ENCODE assay signal across 24 mouse cellular contexts in the genomic region with DNA sequence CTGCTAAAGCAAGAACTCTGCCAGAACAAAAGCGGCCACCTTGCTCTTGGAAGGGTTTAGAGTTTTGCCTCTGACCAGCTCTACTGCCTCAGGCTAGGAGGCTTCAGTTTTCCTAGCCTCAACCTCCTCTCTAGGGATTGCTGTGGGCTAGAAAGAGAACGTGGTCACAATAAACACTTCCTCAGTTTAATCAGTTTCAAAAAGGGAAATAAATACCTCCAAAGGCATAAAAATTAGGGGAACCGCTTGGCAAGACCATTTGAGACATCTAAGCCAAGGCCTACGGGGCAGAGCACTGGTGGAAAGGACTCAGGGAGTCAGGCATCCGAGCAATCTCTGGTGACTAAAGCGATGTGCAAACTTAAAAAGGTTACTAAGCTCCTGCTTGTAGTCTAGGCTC. TPM values are rescaled to one million over a fixed set of nuclear protein-coding genes. Genes with fewer than 3 reads are reported as not detected.
DNase-seq lines count a peak whose midpoint lies in the region; ATAC-seq and TF ChIP-seq lines count a peak whose summit lies in the region.
"Had no signal": no experiment of that assay in that cellular context is flagged by ENCODE, and none has a peak within 500 bp of the region (broad histone marks: within the 10 kb centered on the region; RNA-seq: fewer than 3 reads in every experiment).

No protein-coding gene starts in this region.

- 0 out of 2 replicates have a peak overlapping the region, but pooled peaks have one; percentile 53 for H3K27ac ChIP-seq in heart, embryonic 12.5 days (ENCODE audit: poor library complexity, severe bottlenecking)
- H3K27ac ChIP-seq in liver, embryonic 11.5 days (ENCODE audit: low read depth, low read length), result peak overlapping the region; percentile 54
- H3K27ac ChIP-seq in bone marrow macrophage, adult 2 months (ENCODE audit: insufficient read depth, low read depth, low read length), result peak overlapping the region; percentile 40
- no peak overlapping the region for H3K27ac ChIP-seq in kidney, embryonic 14.5 days (ENCODE audit: low read depth, low read length)
- H3K27ac ChIP-seq: hindbrain, embryonic 15.5 days; midbrain, embryonic 15.5 days had no signal

- no peak for TF ChIP-seq POLR2A in bone marrow macrophage, adult 2 months (IDR thresholded peaks at IDR 0.05; ENCODE audit: borderline replicate concordance, low read depth, low read length)

- DNase-seq in heart, adult 18-20 months, result no peak
- no peak for DNase-seq in liver, embryonic 11.5 days (ENCODE audit: low spot score)
- DNase-seq in liver, result no peak
- DNase-seq in adrenal gland, postnatal 4 days (ENCODE audit: low spot score in 2 of 2), result no peak
- DNase-seq: cerebellum, adult 11 months; kidney, adult 2 months; layer of hippocampus, postnatal 36 days; retina, postnatal 1 day; thymus, adult 2 months had no signal

- no peak for ATAC-seq in heart, embryonic 12.5 days (ENCODE audit: insufficient number of reproducible peaks, low FRiP score)
- no peak for ATAC-seq in liver, embryonic 11.5 days (replicated peaks; ENCODE audit: low FRiP score)
- ATAC-seq in granulocyte monocyte progenitor cell, adult 5-6 weeks (replicated peaks; ENCODE audit: poor library complexity, severe bottlenecking), result peak; percentile 23
- ATAC-seq in kidney, embryonic 14.5 days (ENCODE audit: low FRiP score, low TSS enrichment), result no peak
- ATAC-seq: midbrain, embryonic 15.5 days had no signal

- H3K4me1 ChIP-seq in heart, embryonic 12.5 days (replicated peaks), result peaks cover 90% of the 10 kb centered on the region
- peaks cover 82% of the 10 kb centered on the region for H3K4me1 ChIP-seq in liver, embryonic 11.5 days (replicated peaks; ENCODE audit: control insufficient read depth, insufficient read depth, low read length)
- H3K4me1 ChIP-seq in bone marrow macrophage, adult 2 months (ENCODE audit: control insufficient read depth, insufficient read depth, low read length), result peaks cover 80% of the 10 kb centered on the region
- peaks cover 21% of the 10 kb centered on the region for H3K4me1 ChIP-seq in kidney, embryonic 14.5 days (ENCODE audit: control insufficient read depth, insufficient read depth, low read length)

- WGBS in heart, embryonic 12.5 days, result 83% methylated on average over 6 of the region's 6 CpGs
- WGBS in liver, embryonic 11.5 days, result 73% methylated on average over 6 of the region's 6 CpGs
- 87% methylated on average over 6 of the region's 6 CpGs for WGBS in kidney, embryonic 14.5 days

- H3K36me3 ChIP-seq in heart, embryonic 12.5 days, result 0 out of 2 replicates have a peak, but pooled peaks cover 3% of the 10 kb centered on the region
- 0 out of 2 replicates have a peak, but pooled peaks cover 2% of the 10 kb centered on the region for H3K36me3 ChIP-seq in liver, embryonic 11.5 days (ENCODE audit: control insufficient read depth, insufficient read depth, low read length)
- no peaks in the 10 kb centered on the region for H3K36me3 ChIP-seq in kidney, embryonic 14.5 days (ENCODE audit: control insufficient read depth, insufficient read depth, low read length)
- H3K36me3 ChIP-seq: hindbrain, embryonic 15.5 days; midbrain, embryonic 15.5 days had no signal

- TF ChIP-seq CTCF in bone marrow macrophage, adult 2 months (IDR thresholded peaks at IDR 0.05; ENCODE audit: low read depth, low read length), result no peak

- H3K9me3 ChIP-seq in heart, embryonic 12.5 days (replicated peaks), result no peaks in the 10 kb centered on the region
- no peaks in the 10 kb centered on the region for H3K9me3 ChIP-seq in liver, embryonic 11.5 days (ENCODE audit: control insufficient read depth, low read length)
- H3K9me3 ChIP-seq in kidney, embryonic 14.5 days (ENCODE audit: control insufficient read depth, low read length), result no peaks in the 10 kb centered on the region
- H3K9me3 ChIP-seq: embryonic facial prominence, embryonic 10.5 days; hindbrain, embryonic 15.5 days; limb, embryonic 10.5 days; megakaryocyte, embryonic 14.5 days; midbrain, embryonic 15.5 days had no signal

- no peaks in the 10 kb centered on the region for H3K27me3 ChIP-seq in heart, embryonic 12.5 days (replicated peaks)
- no peaks in the 10 kb centered on the region for H3K27me3 ChIP-seq in liver, embryonic 11.5 days (replicated peaks; ENCODE audit: control insufficient read depth, insufficient read depth, low read length)
- H3K27me3 ChIP-seq in kidney, embryonic 14.5 days (ENCODE audit: control insufficient read depth, insufficient read depth, low read length), result no peaks in the 10 kb centered on the region
- H3K27me3 ChIP-seq: hindbrain, embryonic 15.5 days; megakaryocyte, embryonic 14.5 days; midbrain, embryonic 15.5 days had no signal

- no peak overlapping the region for H3K4me2 ChIP-seq in heart, embryonic 12.5 days
- no peak overlapping the region for H3K4me2 ChIP-seq in liver, embryonic 11.5 days
- H3K4me2 ChIP-seq in kidney, embryonic 14.5 days (replicated peaks; ENCODE audit: low read depth, low read length), result no peak overlapping the region
- H3K4me2 ChIP-seq: hindbrain, embryonic 15.5 days; midbrain, embryonic 15.5 days had no signal

- no peak overlapping the region for H3K4me3 ChIP-seq in heart, embryonic 12.5 days
- H3K4me3 ChIP-seq in liver, embryonic 11.5 days (ENCODE audit: low read depth, low read length), result no peak overlapping the region
- no peak overlapping the region for H3K4me3 ChIP-seq in bone marrow macrophage, adult 2 months (ENCODE audit: insufficient read depth, low read length)
- no peak overlapping the region for H3K4me3 ChIP-seq in kidney, embryonic 14.5 days (ENCODE audit: low read length)
- H3K4me3 ChIP-seq: embryonic facial prominence, embryonic 10.5 days; hindbrain, embryonic 15.5 days; limb, embryonic 10.5 days; midbrain, embryonic 15.5 days had no signal

- H3K9ac ChIP-seq in heart, embryonic 12.5 days, result no peak overlapping the region
- no peak overlapping the region for H3K9ac ChIP-seq in liver, embryonic 11.5 days (ENCODE audit: low read depth, low read length)
- no peak overlapping the region for H3K9ac ChIP-seq in kidney, embryonic 14.5 days (ENCODE audit: low read depth, low read length)
- H3K9ac ChIP-seq: hindbrain, embryonic 15.5 days; midbrain, embryonic 15.5 days had no signal

RNA-seq across cellular contexts. Expression of a gene that starts 10.4 kb away (rescaled TPM):
- 3.2 and 4.0 TPM in 2 replicates for polyA plus RNA-seq in heart, embryonic 12.5 days (2016; fragmentation: Nextera tagmentation; extraction: Ambion mirVana)
- total RNA-seq in heart, adult 18-20 months (2021), result not detected
- 3.7 and 4.8 TPM in 2 replicates for polyA plus RNA-seq in liver, embryonic 11.5 days (2014; fragmentation: Nextera tagmentation; extraction: Ambion mirVana)
- not detected in 2 replicates for polyA plus RNA-seq in bone marrow macrophage, adult 2 months (2012; ENCODE audit: insufficient read depth, insufficient read length, missing spikeins)
- not detected in 2 replicates for total RNA-seq in granulocyte monocyte progenitor cell, adult 5-6 weeks (2014; fragmentation: Nextera tagmentation)
- total RNA-seq in granulocyte monocyte progenitor cell, adult 5-6 weeks (2017), result 0.21 TPM in 1 of 2 replicates, not detected in the other
- not detected for total RNA-seq in adrenal gland, postnatal 4 days (2021)
- polyA plus RNA-seq in kidney, embryonic 14.5 days (2014; fragmentation: Nextera tagmentation; extraction: Ambion mirVana), result 0.31 and 0.49 TPM in 2 replicates
- total RNA-seq: gastrocnemius, adult 18-20 months; layer of hippocampus, postnatal 36 days had no signal
- polyA plus RNA-seq: kidney, adult 2 months; large intestine, adult 2 months; small intestine, adult 2 months; urinary bladder, adult 2 months had no signal

RNA-seq across cellular contexts. Expression of a gene that starts 19.8 kb away (rescaled TPM):
- polyA plus RNA-seq in heart, embryonic 12.5 days (2016; fragmentation: Nextera tagmentation; extraction: Ambion mirVana), result 43.8 and 48.8 TPM in 2 replicates
- total RNA-seq in heart, adult 18-20 months (2021), result 10 to 100 TPM; 33.8 to 35.9 TPM
- 81.4 and 85.9 TPM in 2 replicates for polyA plus RNA-seq in liver, embryonic 11.5 days (2014; fragmentation: Nextera tagmentation; extraction: Ambion mirVana)
- 129 and 144 TPM in 2 replicates for polyA plus RNA-seq in bone marrow macrophage, adult 2 months (2012; ENCODE audit: insufficient read depth, insufficient read length, missing spikeins)
- 115 and 135 TPM in 2 replicates for total RNA-seq in granulocyte monocyte progenitor cell, adult 5-6 weeks (2014; fragmentation: Nextera tagmentation)
- 75.7 and 89.4 TPM in 2 replicates for total RNA-seq in granulocyte monocyte progenitor cell, adult 5-6 weeks (2017)
- total RNA-seq in adrenal gland, postnatal 4 days (2021), result 10 to 100 TPM; 91.3 to 98.4 TPM
- polyA plus RNA-seq in kidney, embryonic 14.5 days (2014; fragmentation: Nextera tagmentation; extraction: Ambion mirVana), result 35.6 and 57.5 TPM in 2 replicates

RNA-seq across cellular contexts. Expression of a gene that starts 23.8 kb away (rescaled TPM):
- polyA plus RNA-seq in heart, embryonic 12.5 days (2016; fragmentation: Nextera tagmentation; extraction: Ambion mirVana), result 724 and 730 TPM in 2 replicates
- total RNA-seq in heart, adult 18-20 months (2021), result 1 to 10 TPM; 2.3 to 2.9 TPM
- 461 and 501 TPM in 2 replicates for polyA plus RNA-seq in liver, embryonic 11.5 days (2014; fragmentation: Nextera tagmentation; extraction: Ambion mirVana)
- 1.0 and 3.4 TPM in 2 replicates for polyA plus RNA-seq in bone marrow macrophage, adult 2 months (2012; ENCODE audit: insufficient read depth, insufficient read length, missing spikeins)
- total RNA-seq in granulocyte monocyte progenitor cell, adult 5-6 weeks (2014; fragmentation: Nextera tagmentation), result 1.3 and 4.1 TPM in 2 replicates
- not detected in 2 replicates for total RNA-seq in granulocyte monocyte progenitor cell, adult 5-6 weeks (2017)
- total RNA-seq in adrenal gland, postnatal 4 days (2021), result 100 to 1,000 TPM in 1 of 2 experiments, 10 to 100 TPM in 1; 79.3 to 138 TPM
- 1,361 and 1,922 TPM in 2 replicates for polyA plus RNA-seq in kidney, embryonic 14.5 days (2014; fragmentation: Nextera tagmentation; extraction: Ambion mirVana)

RNA-seq across cellular contexts. Expression of a gene that starts 28.8 kb away (rescaled TPM):
- 0.15 TPM in 1 of 2 replicates, not detected in the other for polyA plus RNA-seq in heart, embryonic 12.5 days (2016; fragmentation: Nextera tagmentation; extraction: Ambion mirVana)
- total RNA-seq in heart, adult 18-20 months (2021), result not detected
- polyA plus RNA-seq in liver, embryonic 11.5 days (2014; fragmentation: Nextera tagmentation; extraction: Ambion mirVana), result 0.34 and 0.36 TPM in 2 replicates
- polyA plus RNA-seq in bone marrow macrophage, adult 2 months (2012; ENCODE audit: insufficient read depth, insufficient read length, missing spikeins), result not detected in 2 replicates
- not detected in 2 replicates for total RNA-seq in granulocyte monocyte progenitor cell, adult 5-6 weeks (2014; fragmentation: Nextera tagmentation)
- 0.26 TPM in 1 of 2 replicates, not detected in the other for total RNA-seq in granulocyte monocyte progenitor cell, adult 5-6 weeks (2017)
- total RNA-seq in adrenal gland, postnatal 4 days (2021), result under 1 TPM; 0.34 to 0.42 TPM
- not detected in 2 replicates for polyA plus RNA-seq in kidney, embryonic 14.5 days (2014; fragmentation: Nextera tagmentation; extraction: Ambion mirVana)
- total RNA-seq: gastrocnemius, adult 18-20 months; neutrophil, adult 5-6 weeks had no signal
- polyA plus RNA-seq: heart, embryonic 14.5 days had no signal

Comparison
In these comparisons a context has a peak if more than half of its experiments do, and no peak if none do; other contexts are left out.
1. RNA of a gene that starts 23.8 kb away (polyA plus RNA-seq): 1,361 to 1,922 TPM in kidney, embryonic 14.5 days, 724 to 730 TPM in heart, embryonic 12.5 days and 461 to 501 TPM in liver, embryonic 11.5 days; 1.0 to 3.4 TPM in bone marrow macrophage, adult 2 months; every median in the first group is over 100 times any median in the second.